Mouse (Mus musculus): ENCODE measurements around the gene Aicda.
"Not testable (repeated sequence)": the region's sequence is repeated elsewhere in the genome, so short reads cannot be mapped to it uniquely, and the experiment has no call there.

The Aicda gene

DNA sequence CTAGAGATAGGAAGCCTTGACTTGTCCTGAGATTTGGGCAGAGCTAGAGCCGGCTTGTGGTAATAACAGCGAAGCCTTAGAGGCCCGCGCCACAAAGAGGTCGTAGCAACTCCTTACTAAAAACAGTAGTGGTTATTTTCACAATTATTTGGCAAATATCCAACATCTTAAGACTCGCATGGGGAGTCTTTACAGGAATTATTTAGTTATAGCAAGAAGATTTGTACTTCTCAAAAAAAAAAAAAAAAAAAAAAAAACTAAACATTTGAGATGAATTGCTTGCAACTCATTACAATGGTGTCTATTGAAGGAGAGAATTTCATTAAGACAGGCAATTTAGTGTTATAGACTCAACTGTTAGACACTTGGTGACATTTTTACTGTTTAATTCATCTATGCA is 501 bp downstream of the Aicda start:
- no peak for DNase-seq (ENCODE audit: low spot score in 2 of 2)

DNA sequence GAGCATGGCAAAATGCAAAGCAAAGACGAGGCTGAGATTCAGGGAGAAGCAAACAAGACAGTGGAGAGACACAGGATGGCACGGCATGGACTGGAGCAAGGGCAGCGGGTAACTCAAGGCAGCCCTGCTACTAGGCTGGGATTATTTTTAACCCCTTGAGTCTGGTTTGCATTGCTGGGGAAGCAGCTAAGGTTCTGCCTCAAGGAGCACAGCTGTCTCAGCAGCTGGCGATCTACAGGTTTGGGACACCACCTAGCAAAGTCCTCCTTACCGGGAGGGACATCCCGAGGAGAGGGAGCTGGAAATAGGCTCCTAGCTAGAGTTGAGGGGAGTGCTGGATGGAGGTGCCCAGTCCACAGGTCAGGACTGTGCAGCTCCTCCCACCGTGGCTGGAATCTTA is 1.7 kb downstream of the Aicda start:
- no peak for DNase-seq (ENCODE audit: low spot score in 2 of 2)

DNA sequence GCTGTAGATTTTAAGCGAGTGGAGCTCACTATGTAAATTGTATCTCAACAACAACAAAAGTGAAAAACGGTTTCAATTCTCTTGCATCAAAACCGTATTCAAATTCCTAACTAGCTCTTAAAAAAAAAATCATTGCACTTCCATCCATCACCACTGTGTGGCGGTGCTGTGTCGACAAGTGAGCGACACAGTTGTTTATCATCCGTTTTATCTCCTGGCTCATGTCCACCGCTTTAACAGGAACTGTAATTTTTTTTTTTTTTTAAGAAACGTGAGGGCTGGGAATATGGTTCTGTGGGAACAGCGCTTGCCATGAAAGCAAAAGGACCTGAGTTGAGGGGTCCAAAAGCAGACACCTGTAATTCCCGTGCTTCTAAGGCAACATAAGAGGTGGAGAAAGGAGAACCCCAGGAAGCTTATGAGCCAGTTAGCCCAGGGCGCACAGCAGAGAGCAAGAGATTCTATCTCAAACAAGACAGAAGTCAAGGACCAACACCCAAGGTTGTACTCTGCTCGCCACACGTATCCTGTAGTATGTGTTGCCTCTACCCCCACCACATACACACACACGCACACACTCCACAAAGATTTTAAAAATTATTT is 3.5 kb downstream of the Aicda start:
- peak; percentile 27 to 54 for DNase-seq (ENCODE audit: low spot score in 2 of 2)

DNA sequence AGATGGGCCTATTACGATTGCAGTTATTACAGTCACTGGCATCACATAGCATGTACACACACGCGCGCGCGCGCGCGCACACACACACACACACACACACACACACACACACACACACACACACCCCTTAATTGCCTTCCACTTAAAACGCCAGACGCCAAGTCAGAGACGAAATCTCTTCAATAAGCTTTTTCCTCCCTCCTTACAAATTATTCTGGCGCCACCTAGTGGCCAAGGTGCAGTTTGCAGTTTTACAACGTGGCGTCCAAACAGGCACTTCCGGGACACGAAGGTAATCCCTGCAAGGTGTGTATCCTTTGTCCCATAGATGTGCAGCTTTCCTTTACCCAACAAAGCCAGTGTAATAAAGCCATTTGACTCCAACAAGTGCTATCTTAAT is 6.8 kb downstream of the Aicda start:
- peak; percentile 57 to 78 for DNase-seq (ENCODE audit: low spot score in 2 of 2)

DNA sequence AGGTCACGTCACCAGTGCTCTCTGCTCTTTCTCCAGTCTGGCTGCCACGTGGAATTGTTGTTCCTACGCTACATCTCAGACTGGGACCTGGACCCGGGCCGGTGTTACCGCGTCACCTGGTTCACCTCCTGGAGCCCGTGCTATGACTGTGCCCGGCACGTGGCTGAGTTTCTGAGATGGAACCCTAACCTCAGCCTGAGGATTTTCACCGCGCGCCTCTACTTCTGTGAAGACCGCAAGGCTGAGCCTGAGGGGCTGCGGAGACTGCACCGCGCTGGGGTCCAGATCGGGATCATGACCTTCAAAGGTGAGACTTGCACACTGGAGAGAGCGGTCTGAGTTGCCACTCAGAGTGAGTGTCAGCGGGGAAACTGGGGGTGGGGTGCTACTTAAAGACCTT is 7.4 kb downstream of the Aicda start:
- DNase-seq (ENCODE audit: low spot score in 2 of 2), result no peak

DNA sequence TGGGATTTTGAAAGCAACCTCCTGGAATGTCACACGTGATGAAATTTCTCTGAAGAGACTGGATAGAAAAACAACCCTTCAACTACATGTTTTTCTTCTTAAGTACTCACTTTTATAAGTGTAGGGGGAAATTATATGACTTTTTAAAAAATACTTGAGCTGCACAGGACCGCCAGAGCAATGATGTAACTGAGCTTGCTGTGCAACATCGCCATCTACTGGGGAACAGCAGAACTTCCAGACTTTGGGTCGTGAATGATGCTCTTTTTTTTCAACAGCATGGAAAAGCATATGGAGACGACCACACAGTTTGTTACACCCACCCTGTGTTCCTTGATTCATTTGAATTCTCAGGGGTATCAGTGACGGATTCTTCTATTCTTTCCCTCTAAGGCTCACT is 8.9 kb downstream of the Aicda start:
- DNase-seq (ENCODE audit: low spot score in 2 of 2), result peak in 1 of 2 experiments; percentile 53

DNA sequence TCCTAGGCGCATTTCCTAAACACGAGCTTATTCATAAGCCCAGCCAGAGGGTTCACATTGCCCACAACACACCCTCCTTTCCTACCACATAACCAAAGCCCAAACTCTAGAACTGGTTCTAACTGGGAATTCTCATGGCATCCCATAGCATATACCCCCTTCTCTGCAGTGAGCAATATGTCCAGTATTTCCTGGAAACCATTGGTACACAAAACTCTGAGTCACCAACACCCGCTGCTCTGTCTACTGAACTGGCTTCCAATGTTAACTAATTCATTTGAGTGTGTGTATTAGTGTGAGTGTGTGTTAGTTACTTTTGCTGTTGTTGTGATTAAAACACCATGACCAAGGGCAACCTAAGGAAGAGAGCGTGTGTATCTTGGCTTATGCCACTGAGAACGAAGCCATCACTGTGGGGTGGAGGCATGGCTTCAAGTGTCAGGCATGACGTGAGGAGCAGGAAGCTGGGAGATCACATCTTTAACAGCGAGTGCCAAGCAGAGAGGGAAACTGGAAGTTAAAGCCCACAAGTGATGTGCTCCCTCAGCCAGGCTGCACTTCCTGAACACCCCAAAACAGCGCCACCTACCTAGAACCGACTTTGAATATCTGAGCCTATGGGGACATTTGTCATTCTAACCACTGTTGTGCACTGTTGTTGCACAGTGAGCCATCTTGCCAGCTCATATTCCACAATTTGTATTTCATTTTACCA is 11.6 kb downstream of the Aicda start:
- DNase-seq (ENCODE audit: low spot score in 2 of 2), result no peak

DNA sequence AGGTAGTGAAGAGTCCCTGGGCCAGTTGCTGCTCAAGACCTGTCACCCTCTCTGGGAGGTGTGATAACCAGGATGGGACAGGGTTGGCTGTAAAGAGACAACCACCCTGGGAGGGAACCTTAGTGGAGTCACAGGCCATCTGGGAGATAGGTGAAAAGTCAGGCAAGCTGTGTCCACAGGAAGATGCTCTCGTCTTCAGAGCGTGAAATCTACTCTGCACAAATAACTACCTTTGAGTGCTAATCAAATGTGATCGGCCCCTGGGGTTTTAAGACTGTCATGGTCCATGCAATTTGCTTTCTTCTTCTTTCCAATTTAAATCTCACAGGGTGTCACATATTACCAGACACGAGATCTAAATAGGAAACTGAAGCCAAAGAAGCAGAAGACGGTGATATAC is 15.5 kb downstream of the Aicda start:
- no peak for DNase-seq (ENCODE audit: low spot score in 2 of 2)

DNA sequence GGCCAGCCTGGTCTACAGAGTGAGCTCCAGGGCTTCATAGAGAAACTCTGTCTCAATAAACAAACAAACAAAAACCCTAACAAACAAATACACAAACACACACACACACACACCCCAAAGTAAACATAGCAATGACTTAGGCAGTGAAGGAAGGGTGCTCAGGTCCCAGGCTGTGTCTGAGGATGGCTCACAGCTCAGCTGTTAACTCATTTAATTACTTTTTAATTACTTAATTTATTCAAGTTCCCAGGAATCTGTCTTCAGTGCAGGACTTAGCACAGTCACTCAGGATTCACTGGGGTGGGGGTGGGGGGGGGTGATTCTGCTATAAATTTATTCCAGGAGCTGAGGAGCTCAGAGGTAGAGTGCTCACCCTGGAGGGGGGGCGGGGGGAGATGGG is 16.2 kb downstream of the Aicda start:
- no peak for DNase-seq (ENCODE audit: low spot score in 2 of 2)

DNA sequence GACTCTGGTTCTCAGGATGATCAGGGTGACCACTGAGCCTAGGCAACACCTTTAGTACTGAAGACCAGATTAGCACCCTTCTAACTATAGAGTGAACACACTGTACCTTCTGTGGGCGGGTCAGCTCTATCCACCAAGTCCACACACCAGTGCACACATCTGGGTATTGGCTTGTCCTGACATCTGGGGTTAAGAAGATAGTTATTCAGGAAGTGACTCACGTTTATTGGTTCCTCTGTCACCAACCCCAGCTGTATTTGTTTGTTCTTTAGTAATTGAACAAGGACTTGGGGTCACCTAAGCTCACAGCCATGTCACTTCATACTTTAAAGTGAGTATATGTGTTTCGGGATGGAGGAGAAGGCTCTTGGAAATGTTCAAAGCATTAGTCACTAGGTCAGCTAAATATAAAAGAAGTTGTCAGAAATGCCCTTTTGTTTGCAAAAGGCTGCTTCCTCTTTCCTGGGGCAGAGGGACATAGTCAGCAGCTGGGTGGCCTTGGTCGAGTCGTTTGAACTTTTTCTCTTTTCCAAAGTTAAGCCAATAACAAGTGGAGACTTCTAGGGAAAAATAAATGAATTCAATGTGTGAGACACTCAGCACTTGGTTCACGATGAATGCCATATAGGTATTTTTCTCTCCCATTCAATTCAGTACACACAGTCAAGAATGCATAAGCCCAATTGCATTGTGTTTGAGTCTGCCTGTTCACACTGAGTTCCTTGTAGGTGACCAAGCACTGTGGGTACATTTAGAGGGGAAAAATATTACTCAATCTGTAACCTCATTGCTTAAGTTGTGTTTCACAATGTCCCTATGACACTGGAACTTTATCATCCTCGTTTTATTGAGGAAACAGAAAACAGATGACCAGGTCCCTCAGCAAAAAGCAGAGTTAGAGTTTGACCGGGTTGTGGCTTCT is 17.4 kb downstream of the Aicda start:
- no peak for DNase-seq (ENCODE audit: low spot score in 2 of 2)

DNA sequence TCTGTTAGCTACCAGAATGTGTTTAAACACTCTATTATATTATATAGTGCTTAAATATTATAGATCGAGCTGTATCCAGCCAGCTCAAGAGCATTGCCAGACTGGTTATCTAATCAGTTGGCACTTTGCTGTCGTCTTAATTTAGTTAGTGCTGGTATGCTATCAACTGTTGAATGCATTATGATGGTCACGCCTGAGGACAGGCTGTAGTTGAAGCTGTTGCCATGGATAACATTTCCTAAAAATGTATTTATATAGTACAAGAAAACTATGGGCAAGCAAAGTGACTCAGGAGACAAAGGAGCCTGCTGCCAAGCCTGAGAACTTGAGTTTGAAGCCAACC is 18.0 kb downstream of the Aicda start:
- DNase-seq (ENCODE audit: low spot score in 2 of 2), result no peak

DNA sequence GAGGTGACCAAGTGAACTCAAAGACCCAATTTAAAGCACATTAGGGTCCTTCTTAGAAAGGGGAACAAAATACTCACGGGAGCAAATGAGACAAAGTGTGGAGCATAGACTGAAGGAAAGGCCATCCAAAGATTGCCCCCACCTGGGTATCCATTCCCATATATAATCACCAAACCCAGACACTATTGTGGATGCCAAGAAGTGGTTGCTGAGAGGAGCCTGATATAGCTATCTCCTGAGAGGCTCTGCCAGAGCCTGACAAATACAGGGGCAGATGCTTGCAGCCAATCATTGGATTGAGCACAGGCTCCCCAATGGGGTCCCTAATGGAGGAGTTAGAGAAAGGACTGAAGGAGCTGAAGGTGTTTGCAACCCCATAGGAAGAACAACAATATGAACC is 21.4 kb downstream of the Aicda start:
- not testable (repeated sequence) for DNase-seq (ENCODE audit: low spot score in 2 of 2)

DNA sequence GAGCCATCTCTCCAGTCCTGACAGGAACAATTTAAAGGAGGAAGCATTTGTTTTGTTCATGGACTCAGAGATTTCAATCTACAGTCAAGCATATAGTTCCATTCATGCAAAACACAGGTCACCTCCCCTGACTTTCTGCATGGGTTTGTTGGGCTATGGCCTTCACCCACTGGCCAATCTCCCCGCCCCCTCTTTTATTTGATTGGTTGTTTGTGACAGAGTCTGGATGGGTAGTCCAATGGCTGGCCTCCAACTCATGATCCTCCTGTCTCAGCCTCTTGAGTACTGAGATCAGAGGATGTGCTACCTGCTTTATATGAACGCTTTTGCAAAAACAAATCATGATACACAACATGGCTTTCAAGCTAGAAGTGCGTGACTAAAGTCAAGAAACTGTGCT is 23.4 kb downstream of the Aicda start:
- DNase-seq (ENCODE audit: low spot score in 2 of 2), result no peak

DNA sequence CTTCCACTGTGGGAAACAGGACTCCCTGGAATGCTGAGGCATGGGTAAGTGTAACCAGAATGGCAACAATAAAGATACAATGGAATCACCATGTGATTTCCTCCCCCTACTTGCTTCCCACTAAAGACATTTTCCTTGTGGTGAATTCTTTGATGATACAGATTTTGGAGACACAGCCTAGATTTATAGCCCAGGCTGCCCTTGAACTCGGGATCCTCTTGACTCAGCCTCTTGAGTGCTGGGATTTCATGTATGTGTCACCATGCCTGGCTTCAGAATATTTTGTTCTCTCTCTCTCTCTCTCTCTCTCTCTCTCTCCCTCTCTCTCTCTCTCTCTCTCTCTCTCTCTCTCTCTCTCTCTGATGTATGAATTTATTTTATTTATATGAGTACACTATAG is 25.5 kb downstream of the Aicda start:
- no peak for DNase-seq (ENCODE audit: low spot score in 2 of 2)

DNA sequence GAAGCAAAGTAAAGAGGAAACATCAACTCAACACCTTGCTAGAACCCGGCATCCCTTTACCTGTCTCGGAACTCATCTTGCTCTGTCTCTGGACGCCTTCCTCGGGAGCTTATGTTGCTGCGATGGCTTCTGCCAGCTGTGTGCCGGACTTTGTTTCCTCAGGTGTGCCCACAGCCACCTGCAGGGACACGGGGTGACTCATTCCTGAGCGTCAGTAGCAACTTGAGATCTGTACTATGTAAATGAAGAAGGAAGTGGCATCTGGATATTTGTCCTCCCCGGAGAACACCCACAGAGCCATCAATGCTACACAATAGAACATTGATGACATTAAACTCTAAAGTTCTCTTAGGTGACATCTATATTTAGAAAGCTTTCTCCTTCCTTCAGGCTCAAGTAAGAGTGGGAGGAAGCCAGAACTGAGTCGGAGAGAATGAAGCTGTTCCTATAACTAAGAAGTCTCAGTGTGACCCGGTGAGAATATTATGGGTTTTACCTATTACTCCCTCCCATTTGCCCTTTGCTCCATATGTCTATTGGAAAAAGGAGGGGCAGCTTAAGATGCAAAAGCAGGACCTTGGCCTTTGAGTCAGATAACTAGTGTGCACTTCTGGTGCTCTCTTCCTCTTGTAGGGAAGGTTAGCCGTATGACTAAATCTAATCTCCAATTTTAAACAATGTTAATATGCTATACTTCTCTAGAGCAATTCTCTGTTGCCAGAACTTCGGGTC is 37.6 kb downstream of the Aicda start:
- no peak for DNase-seq (ENCODE audit: low spot score in 2 of 2)

DNA sequence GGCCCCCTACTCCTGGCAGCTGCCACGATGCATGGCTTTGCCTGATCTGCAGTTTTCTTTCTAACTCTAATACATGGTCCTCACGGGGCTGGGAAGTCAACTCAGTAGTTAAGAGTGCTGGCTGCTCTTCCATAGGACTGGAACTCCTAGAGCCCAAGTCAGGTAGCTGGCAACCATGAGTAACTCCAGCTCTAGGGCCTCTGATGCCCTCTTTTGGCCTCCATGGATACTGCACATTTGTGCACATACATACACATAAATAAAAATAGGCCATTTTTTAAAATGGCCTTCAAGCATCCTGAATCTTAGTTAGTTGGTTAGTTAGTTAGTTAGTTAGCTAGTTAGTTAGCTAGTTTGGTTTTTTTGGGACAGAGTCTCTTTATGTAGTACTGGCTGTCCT is 39.3 kb downstream of the Aicda start:
- DNase-seq (ENCODE audit: low spot score in 2 of 2), result no peak

DNA sequence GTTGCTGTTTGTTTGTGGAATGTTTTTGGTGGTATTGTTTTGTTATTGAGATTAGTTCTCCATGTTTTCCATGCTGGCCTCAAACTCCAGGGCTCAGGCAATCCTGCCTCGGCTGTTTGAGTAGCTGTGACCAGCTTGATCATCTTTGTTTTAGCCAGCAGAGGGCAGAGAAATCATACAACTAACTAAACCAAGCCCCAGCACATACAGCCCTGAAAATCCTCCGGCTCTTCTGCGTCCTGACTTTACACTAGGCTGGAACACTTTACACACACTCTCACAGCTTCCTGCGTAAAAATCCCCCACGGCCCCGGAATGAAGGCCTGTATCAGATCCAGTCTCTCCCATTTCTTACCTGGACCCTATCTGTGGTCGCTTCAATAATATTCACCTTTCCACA is 42.0 kb downstream of the Aicda start:
- DNase-seq (ENCODE audit: low spot score in 2 of 2), result no peak

DNA sequence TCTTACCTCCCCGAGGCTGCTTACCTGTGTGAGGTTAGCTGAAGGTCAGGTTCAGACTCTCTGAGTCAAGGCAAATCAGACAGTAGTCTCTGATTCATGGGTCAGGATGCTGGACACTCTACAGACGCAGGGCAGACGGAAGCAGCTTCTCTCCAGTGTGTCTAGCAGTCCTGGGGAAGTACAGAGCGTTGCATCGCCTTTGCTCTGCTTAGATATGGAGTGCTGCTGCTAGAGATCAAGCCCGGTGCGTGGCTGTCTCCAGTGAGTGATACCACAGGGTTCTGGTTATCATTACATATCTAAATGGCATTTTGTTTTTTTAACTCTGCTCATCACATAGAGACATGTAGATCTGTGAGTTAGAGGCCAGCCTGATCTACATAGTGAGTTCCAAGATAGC is 43.0 kb downstream of the Aicda start:
- no peak for DNase-seq (ENCODE audit: low spot score in 2 of 2)

DNA sequence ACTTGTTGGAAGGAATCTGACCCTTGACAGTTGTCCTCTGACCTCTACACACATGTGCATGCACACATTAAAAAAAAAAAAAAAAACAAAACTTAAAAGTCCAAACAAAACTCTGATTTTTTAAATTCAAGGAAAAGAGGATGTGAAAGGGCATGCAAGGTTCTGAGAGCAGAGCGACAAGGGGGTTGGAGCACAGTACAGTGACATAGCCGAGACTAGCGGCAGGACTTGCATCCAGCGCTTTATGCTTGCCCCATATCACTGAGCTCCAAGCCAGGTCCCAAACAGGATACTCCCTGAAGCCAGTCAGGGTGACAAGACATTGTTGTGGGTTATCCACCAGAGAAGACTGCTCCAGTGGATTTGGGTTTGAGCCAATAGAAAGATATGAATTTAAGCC is 44.4 kb downstream of the Aicda start:
- no peak for DNase-seq (ENCODE audit: low spot score in 2 of 2)

DNA sequence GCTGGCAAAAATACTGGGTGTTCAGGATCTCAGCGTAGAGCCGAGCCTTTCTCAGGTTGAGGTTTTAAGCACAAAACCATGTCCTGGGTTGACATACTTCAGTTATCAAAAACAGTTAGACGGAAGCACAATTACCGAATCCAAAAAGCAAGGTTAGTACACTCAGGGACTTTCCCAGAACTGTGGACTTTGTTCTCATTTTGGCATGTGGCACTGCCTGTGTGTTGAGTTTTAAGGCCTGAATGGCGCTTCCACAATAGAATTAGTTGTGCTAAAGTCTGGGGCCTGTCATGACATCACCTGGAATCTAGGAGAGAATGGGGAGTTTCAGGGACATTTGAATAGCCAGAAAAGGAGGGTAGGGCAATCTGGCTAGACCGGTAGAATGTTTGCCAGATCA is 44.8 kb downstream of the Aicda start:
- DNase-seq (ENCODE audit: low spot score in 2 of 2), result no peak

DNA sequence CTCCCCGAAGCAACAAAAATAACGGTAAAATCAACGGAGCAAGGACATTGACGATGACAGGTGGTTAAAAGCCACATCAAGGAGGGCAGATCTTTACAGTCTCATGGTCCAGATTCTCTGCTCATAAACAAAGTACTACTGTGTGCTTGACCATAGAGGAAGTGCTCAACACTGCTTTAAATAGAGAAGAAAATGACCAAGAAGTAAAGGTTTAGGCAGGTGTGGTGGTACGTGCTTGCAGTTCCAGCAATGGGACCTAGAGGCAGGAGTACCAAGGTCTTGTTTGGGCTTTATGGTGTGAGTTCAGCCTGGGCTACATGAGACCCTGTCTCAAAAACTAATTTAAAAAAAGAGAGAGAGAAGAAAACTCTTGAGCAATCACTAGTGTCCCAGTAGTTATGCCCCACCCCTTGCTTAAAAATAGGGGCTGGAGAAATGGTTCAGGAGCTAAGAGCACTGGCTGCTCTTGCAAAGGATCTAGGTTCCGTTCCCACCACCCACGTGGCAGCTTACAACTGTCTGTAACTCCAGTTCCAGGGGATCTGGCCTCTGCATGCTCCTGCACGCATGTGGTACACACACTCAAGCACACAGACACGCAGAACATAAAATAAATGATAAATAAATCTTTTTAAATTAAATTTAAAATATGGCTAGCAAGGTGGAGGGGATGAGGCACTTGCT is 45.6 kb downstream of the Aicda start:
- no peak for DNase-seq (ENCODE audit: low spot score in 2 of 2)

Measured in thymus, postnatal 10 days (tissue).